Comparison of ENCODE assay signal across 17 mouse cellular contexts in the genomic region with DNA sequence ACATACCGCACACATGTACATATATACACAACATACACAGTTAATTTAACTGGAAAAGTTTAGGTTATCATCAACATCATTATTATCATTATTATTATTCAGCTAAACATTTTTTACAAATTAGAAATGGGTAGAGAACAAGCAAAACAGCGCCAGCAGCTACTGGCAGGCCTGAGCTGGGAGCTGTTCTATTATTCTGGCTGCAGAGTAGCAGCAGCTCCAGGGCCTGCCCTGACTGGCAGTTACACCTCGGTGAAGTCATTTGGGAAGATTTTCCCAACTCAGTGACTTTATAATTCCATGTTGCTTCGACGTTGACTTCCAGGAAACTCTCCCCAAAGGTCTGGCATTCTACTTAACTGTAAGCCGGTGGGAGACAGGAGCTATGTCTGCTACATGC.
"Had no signal": no experiment of that assay in that cellular context is flagged by ENCODE, and none has a peak within 500 bp of the region (broad histone marks: within the 10 kb centered on the region; RNA-seq: fewer than 3 reads in every experiment).

No protein-coding gene starts in this region.

- ATAC-seq: liver, postnatal 0 days; lung, postnatal 0 days; midbrain, embryonic 15.5 days had no signal

- H3K36me3 ChIP-seq: liver, embryonic 15.5 days; midbrain, embryonic 12.5 days; midbrain, embryonic 15.5 days; neural tube, embryonic 12.5 days; stomach, embryonic 15.5 days had no signal

- H3K4me2 ChIP-seq: liver, embryonic 15.5 days; lung, embryonic 15.5 days; midbrain, embryonic 12.5 days; midbrain, embryonic 15.5 days; neural tube, embryonic 12.5 days; stomach, embryonic 15.5 days had no signal

- H3K27me3 ChIP-seq: liver, embryonic 15.5 days; lung, embryonic 15.5 days; midbrain, embryonic 12.5 days; midbrain, embryonic 15.5 days; neural tube, embryonic 12.5 days; stomach, embryonic 15.5 days had no signal

- H3K9ac ChIP-seq: liver, embryonic 15.5 days; liver, postnatal 0 days; lung, embryonic 15.5 days; midbrain, embryonic 12.5 days; midbrain, embryonic 15.5 days; neural tube, embryonic 12.5 days; stomach, embryonic 15.5 days had no signal

- H3K4me1 ChIP-seq: liver, embryonic 15.5 days; midbrain, embryonic 12.5 days; midbrain, embryonic 15.5 days; neural tube, embryonic 12.5 days; stomach, embryonic 15.5 days had no signal

- H3K9me3 ChIP-seq: liver, embryonic 15.5 days; lung, embryonic 15.5 days; midbrain, embryonic 12.5 days; midbrain, embryonic 15.5 days; neural tube, embryonic 12.5 days; stomach, embryonic 15.5 days had no signal

- H3K27ac ChIP-seq: liver, embryonic 15.5 days; lung, embryonic 15.5 days; macrophage; midbrain, embryonic 12.5 days; midbrain, embryonic 15.5 days; neural tube, embryonic 12.5 days; stomach, embryonic 15.5 days; stomach, postnatal 0 days had no signal

- DNase-seq: liver, postnatal 0 days; lung, adult 2 months; lung, postnatal 14 days; lung, postnatal 36 days; right cerebral cortex, postnatal 14 days; thymus, postnatal 14 days; thymus, postnatal 36 days had no signal

- H3K4me3 ChIP-seq: liver, embryonic 15.5 days; lung, embryonic 15.5 days; megakaryocyte, embryonic 14.5 days; midbrain, embryonic 12.5 days; midbrain, embryonic 15.5 days; neural tube, embryonic 12.5 days; stomach, embryonic 15.5 days had no signal
